Mouse (Mus musculus) heart, postnatal 14 days (tissue): ENCODE data around the gene Foxo6. TPM values are rescaled to one million over a fixed set of nuclear protein-coding genes. Genes with fewer than 3 reads are reported as not detected.
A peak's percentile ranks its signal among the peaks of the same experiment; 100 is the strongest.

Experiments used
- DNase-seq, 2 experiments: peaks; one replicate each; pipeline ENCODE4 v3.0.0; 2021 to 2022
- intact Hi-C: fragments of 180-260 bp; cut with DNase I; formaldehyde crosslinking; loops from one replicate; pipeline ENCODE4 v1.15.1; 2025
- long read RNA-seq, 2 experiments: library from polyadenylated mRNA; stranded (forward); transcript quantifications; one replicate each; pipeline ENCODE4 v2.0.0; 2021
- total RNA-seq, 2 experiments: library from RNA; stranded (reverse); gene quantifications; 2 replicates each; pipeline ENCODE4 v1.2.3; 2021

The Foxo6 gene
- 1 to 10 TPM; 6.1 to 7.2 TPM for total RNA-seq
- long read RNA-seq, experiment 1, transcript Foxo6-201 (2 exons, 2,615 nt): major isoform, 11 of 18 reads
- long read RNA-seq, experiment 1, partial matches to known transcripts: 0 of 18 reads
- long read RNA-seq, experiment 1, other reads (novel, unspliced or antisense): 7 of 18 reads
- long read RNA-seq, experiment 2, transcript Foxo6-201 (2 exons, 2,615 nt): major isoform, 20 of 25 reads
- long read RNA-seq, experiment 2, partial matches to known transcripts: 0 of 25 reads
- long read RNA-seq, experiment 2, other reads (novel, unspliced or antisense): 5 of 25 reads

GRCm38 (mm10) chr4:120287290-120288111 lies at the start of gene Foxo6:
Gene Foxo6 (minus strand): TSS chr4:120287349.
- peak; percentile 95 to 99 for DNase-seq
- intact Hi-C loops: no loop called here

GRCm38 (mm10) chr4:120334316-120334715 lies 47.2 kb upstream of the Foxo6 start:
- intact Hi-C loops: no loop called here
- no peak for DNase-seq

GRCm38 (mm10) chr4:120332934-120333421 lies 45.8 kb upstream of the Foxo6 start:
- intact Hi-C loops: no loop called here
- no peak for DNase-seq

DNA sequence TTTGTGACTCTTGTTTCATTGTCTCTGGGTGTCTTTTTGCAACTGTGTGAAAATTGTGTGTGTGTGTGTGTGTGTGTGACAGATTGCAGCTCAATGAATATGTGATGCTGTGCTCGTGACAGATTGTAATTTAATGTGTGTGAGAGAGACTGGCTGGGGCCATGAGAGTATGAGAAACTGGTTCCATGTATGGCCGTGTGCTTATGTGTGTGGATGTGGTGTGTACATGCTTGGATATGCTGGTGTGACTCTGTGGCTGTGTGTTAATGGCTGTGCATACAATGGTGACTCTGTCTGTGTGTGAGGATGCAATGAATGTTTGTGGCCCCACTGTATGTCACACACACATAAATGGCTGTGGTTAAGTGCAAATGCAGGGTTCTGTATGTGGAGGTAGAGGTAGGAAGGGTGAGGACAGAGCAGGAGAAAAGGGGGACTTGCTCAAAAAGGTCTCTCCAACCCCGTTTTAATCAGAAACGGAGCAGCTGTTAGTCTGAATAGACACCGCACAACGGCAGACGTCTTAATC lies 45.3 kb upstream of the Foxo6 start:
- DNase-seq: no peak

GRCm38 (mm10) chr4:120331992-120332391 lies 44.8 kb upstream of the Foxo6 start:
- no peak for DNase-seq
- intact Hi-C loops: no loop called here

More for the DNA sequence above, 45.3 kb upstream of the Foxo6 start:
- intact Hi-C loops: no loop called here

DNA sequence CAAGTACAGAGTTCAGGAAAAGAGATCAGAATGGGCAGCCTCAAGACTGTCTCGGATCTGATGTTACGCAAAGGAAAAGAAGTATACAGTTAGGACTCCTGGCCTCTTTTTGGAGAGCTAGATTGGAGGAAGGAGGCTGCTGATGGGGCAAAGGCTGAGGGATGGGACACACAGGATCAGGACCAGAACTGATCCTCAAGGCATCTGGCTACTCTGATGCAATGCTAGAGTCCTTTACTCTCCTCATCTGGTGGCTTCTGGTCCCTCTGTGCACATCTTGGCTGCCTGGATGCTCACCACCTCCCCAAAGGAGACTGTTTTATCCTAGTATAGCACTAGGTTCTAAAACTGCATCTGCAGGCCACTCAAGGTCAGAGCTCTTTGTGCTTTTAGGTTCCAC lies 44.4 kb upstream of the Foxo6 start:
- no peak for DNase-seq
- intact Hi-C loops: no loop called here

- intact Hi-C loops: no loop called here
- no peak for DNase-seq
Measured at GRCm38 (mm10) chr4:120325748-120326147, 38.6 kb upstream of the Foxo6 start.

- no peak for DNase-seq
- intact Hi-C loops: no loop called here
Measured at GRCm38 (mm10) chr4:120325051-120325450, 37.9 kb upstream of the Foxo6 start.

DNA sequence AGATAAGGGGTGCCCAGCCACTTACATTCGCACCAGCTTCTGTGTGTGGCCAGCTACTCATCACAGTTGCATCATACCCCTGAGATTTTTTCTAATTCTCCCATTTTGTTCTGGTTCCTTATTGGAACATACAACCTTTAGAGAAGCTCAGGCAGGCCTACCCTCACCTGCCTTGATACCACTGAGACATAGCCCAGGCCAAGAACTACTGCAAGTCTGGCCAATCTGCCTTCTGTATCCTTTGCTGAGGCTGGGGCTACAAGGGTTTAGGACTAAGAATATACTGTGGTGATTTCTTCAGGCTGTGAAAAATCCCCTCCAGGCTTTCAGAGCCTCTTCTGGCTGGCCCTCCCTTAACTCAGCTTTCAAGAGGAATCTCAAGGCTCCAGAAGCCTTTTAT lies 36.7 kb upstream of the Foxo6 start:
- intact Hi-C loops: loop anchor here (1.0 to 5.0 kb wide), 2 partner anchors 58 to 98 kb away; no protein-coding TSS in a partner anchor
- DNase-seq: no peak

DNA sequence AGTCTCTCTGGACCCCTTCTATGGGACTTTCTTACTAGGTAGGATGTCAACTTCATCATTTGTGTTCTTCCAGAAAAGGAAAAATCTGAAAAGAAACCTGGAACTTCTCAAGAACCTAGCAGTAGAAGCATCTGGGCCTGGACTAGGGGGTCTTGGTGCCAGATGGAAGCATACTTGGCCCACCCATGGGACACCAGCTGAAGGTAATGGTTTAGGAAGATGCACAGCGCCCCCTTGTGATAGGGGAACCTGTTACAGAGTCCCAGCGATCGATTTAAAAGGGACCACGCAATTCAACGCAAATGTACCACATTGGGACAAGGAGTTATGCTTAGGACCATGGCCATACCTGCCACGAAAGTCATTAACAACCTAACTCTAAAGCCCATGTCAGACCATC lies 36.0 kb upstream of the Foxo6 start:
- intact Hi-C loops: loop anchor here (1.0 to 5.0 kb wide), 2 partner anchors 59 to 97 kb away; no protein-coding TSS in a partner anchor
- peak; percentile 51 to 64 for DNase-seq

DNA sequence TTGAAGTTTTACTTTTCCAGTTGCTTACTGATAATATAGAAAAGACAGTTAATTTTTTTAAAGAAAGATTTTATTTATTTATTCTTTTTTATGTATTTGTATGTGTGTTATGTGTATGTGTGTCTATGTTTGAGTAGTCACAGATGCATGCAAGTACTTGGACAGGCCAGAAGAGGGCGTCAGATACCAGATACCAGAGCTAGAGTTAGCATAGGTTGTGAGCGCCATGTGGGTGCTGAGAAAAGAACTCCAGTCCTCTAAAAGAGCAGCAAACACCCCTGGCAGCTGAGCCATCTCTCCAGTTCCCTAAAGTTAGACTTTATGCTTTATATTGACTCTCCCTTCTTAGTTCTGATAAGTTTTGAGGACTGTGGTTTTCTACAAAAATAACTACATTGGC lies 30.4 kb upstream of the Foxo6 start:
- DNase-seq: no peak
- intact Hi-C loops: no loop called here

- intact Hi-C loops: no loop called here
- no peak for DNase-seq
Measured at GRCm38 (mm10) chr4:120316716-120317115, 29.6 kb upstream of the Foxo6 start.

DNA sequence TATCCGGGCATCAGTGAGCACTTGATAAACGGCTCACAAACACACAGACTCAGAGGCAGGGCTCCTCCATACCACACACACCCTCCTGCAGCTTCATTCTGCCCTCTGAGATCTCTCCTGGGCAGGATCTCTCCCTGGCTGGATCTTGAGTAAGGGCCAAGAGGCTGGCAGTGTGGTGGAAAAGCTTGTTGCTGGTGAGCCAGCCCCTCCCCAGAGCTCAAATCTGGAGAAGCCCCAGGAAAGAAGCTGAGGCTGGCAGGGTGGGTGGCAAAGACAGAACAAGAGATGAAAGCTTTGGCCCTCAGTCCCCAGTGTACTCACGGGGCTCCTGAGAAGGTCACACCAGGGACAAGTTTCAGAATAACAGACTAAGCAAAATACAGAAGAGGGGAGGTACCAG lies 27.4 kb upstream of the Foxo6 start:
- no peak for DNase-seq
- intact Hi-C loops: no loop called here

DNA sequence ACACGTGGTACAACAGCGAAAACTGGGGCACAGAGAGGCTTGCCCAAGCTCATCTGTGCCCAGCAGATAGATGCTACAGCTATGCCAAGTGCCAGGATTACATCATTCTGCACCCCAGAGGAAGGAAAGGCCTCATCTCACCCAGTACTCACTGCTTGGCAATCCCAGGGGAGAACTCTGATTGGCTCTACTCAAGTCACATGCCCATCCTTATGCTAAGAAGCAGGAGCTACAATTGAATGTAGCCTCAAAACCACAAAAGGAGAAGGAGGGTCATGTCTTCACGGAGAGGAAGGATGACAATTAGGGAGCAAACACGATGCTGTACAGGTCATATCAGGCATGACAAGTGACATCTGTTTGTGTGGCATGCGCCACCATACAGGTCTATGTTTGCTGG lies 26.2 kb upstream of the Foxo6 start:
- intact Hi-C loops: no loop called here
- no peak for DNase-seq

- intact Hi-C loops: no loop called here
Measured at GRCm38 (mm10) chr4:120304580-120304979, 17.4 kb upstream of the Foxo6 start.

DNA sequence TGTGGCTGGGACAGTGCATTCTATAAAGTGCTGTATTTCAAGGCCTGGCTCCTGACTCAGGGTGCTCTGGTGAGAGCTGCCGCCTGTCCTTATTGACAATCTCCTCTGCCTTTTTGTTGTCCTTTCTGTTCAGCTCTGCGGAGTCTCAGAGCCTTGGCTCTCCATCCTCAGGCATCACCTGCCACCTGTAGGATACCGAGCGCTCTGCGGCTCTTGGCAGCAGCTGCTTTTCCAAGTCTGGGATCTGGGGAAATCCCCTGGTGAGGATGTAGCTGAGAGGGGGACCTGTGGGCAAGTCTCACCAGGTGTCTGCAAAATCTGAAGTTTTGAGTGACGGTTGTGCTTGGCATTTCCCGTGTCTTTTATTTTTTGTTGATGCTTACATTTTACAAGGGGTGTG lies 12.1 kb upstream of the Foxo6 start:
- intact Hi-C loops: no loop called here
- no peak for DNase-seq

More at GRCm38 (mm10) chr4:120304580-120304979, 17.4 kb upstream of the Foxo6 start:
- DNase-seq: no peak

GRCm38 (mm10) chr4:120291106-120291822 lies 4.1 kb upstream of the Foxo6 start:
- peak; percentile 76 to 90 for DNase-seq

GRCm38 (mm10) chr4:120290486-120290885 lies 3.3 kb upstream of the Foxo6 start:
- peak; percentile 49 to 57 for DNase-seq
- intact Hi-C loops: no loop called here

More at GRCm38 (mm10) chr4:120291106-120291822, 4.1 kb upstream of the Foxo6 start:
- intact Hi-C loops: no loop called here

DNA sequence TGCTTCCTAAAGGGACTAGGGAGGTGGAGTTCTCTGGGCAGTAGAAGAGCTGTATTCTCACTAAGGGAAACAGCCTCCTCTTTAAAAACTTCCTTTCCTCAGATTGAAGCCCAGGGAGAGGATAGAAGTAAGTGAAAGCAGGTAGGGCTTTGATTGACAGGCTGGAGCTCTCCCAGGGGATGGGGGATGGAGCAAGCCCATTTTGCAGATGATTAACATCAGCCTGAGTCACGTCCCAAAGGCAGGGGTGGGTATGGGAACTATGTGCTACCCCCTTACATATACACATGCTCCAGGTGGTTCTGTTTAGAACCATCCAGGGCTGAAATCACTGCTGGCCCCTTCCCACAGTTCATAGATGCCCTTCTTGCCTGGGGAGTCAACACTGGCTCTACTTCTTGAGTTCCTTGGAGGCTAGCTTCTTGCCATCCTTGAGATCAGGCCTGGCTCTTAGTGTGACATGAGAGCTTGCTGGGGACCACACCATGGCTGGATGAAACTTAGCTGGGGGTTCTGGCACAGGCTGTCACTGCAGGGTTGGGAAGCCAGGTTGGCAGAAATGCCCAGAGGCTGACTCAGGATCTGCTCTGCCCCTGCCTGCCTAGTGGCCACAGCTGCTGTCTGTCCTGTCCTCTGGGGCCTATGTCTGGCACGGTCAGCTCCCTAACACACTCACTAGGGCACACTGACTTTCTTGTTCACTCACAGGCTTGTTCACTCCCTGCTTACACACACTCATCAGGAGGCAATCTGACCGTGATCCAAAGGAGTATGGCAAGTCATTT lies 2.2 kb upstream of the Foxo6 start:
- intact Hi-C loops: no loop called here

DNA sequence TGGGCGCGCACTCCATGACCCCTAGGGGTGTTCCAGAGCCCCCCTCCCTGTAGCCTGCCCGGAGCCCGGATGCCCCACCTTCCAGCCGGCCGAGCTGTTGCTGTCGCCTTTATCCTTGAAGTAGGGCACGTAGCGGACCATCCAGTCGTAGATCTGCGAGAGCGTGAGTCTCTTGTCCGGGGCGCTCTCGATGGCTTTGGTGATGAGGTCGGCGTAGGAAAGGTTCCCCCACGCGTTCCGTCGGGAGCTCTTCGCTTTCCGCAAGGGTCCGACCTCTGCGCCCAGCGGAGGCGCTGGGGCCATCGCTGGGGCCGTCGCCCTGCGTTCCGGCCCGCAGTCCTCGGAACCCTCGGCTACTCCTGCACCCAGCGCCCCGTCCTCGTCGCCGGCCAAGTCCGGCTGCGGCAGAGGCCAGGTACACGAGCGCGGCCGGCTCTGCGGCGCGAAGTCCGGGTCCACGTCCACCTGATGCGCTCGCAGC lies 348 bp downstream of the Foxo6 start:
- intact Hi-C loops: no loop called here
- DNase-seq: no peak

More for the DNA sequence above, 2.2 kb upstream of the Foxo6 start:
- peak in 1 of 2 experiments; percentile 28 for DNase-seq
